Mouse (Mus musculus): ENCODE measurements around the gene Gm13285. TPM values are rescaled to one million over a fixed set of nuclear protein-coding genes. Genes with fewer than 3 reads are reported as not detected.

Gm13285 gene
- polyA plus RNA-seq, 1 experiment from 2014 or later = not detected

Other genes with a start within 250 kb of the Gm13285 start
- not detected for gene Ifna15, start 241.4 kb upstream of the Gm13285 start, polyA plus RNA-seq (2014; fragmentation: Illumina TruSeq; extraction: RNeasy Lipid Tissue Mini Kit (QIAGEN cat#74804); ENCODE audit: low read depth, low replicate concordance)
- not detected for gene Ifna14, start 227.9 kb upstream of the Gm13285 start, polyA plus RNA-seq (2014; fragmentation: Illumina TruSeq; extraction: RNeasy Lipid Tissue Mini Kit (QIAGEN cat#74804); ENCODE audit: low read depth, low replicate concordance)
- gene Ifna9, start 207.3 kb upstream of the Gm13285 start, polyA plus RNA-seq (2014; fragmentation: Illumina TruSeq; extraction: RNeasy Lipid Tissue Mini Kit (QIAGEN cat#74804); ENCODE audit: low read depth, low replicate concordance) = not detected
- not detected for gene Ifna12, start 196.3 kb upstream of the Gm13285 start, polyA plus RNA-seq (2014; fragmentation: Illumina TruSeq; extraction: RNeasy Lipid Tissue Mini Kit (QIAGEN cat#74804); ENCODE audit: low read depth, low replicate concordance)
- gene C87499, start 165.3 kb upstream of the Gm13285 start, polyA plus RNA-seq (2014; fragmentation: Illumina TruSeq; extraction: RNeasy Lipid Tissue Mini Kit (QIAGEN cat#74804); ENCODE audit: low read depth, low replicate concordance) = not detected
- not detected for gene Ifna13, start 155.2 kb upstream of the Gm13285 start, polyA plus RNA-seq (2014; fragmentation: Illumina TruSeq; extraction: RNeasy Lipid Tissue Mini Kit (QIAGEN cat#74804); ENCODE audit: low read depth, low replicate concordance)
- gene Ifna16, start 122.7 kb upstream of the Gm13285 start, polyA plus RNA-seq (2014; fragmentation: Illumina TruSeq; extraction: RNeasy Lipid Tissue Mini Kit (QIAGEN cat#74804); ENCODE audit: low read depth, low replicate concordance) = not detected
- gene Ifna2, start 115.8 kb upstream of the Gm13285 start, polyA plus RNA-seq (2014; fragmentation: Illumina TruSeq; extraction: RNeasy Lipid Tissue Mini Kit (QIAGEN cat#74804); ENCODE audit: low read depth, low replicate concordance) = not detected
- gene Ifnab, start 108.3 kb upstream of the Gm13285 start, polyA plus RNA-seq (2014; fragmentation: Illumina TruSeq; extraction: RNeasy Lipid Tissue Mini Kit (QIAGEN cat#74804); ENCODE audit: low read depth, low replicate concordance) = not detected
- gene Gm26566, start 77.9 kb upstream of the Gm13285 start, polyA plus RNA-seq (2014; fragmentation: Illumina TruSeq; extraction: RNeasy Lipid Tissue Mini Kit (QIAGEN cat#74804); ENCODE audit: low read depth, low replicate concordance) = not detected
- gene Klhl9, start 77.2 kb upstream of the Gm13285 start, polyA plus RNA-seq (2014; fragmentation: Illumina TruSeq; extraction: RNeasy Lipid Tissue Mini Kit (QIAGEN cat#74804); ENCODE audit: low read depth, low replicate concordance) = 41.4 TPM
- not detected for gene Gm13271, start 44.8 kb upstream of the Gm13285 start, polyA plus RNA-seq (2014; fragmentation: Illumina TruSeq; extraction: RNeasy Lipid Tissue Mini Kit (QIAGEN cat#74804); ENCODE audit: low read depth, low replicate concordance)
- gene Gm13283, start 39.5 kb upstream of the Gm13285 start, polyA plus RNA-seq (2014; fragmentation: Illumina TruSeq; extraction: RNeasy Lipid Tissue Mini Kit (QIAGEN cat#74804); ENCODE audit: low read depth, low replicate concordance) = not detected
- not detected for gene Gm13290, start 25.8 kb upstream of the Gm13285 start, polyA plus RNA-seq (2014; fragmentation: Illumina TruSeq; extraction: RNeasy Lipid Tissue Mini Kit (QIAGEN cat#74804); ENCODE audit: low read depth, low replicate concordance)
- not detected for gene Gm13289, start 22.7 kb upstream of the Gm13285 start, polyA plus RNA-seq (2014; fragmentation: Illumina TruSeq; extraction: RNeasy Lipid Tissue Mini Kit (QIAGEN cat#74804); ENCODE audit: low read depth, low replicate concordance)
- not detected for gene Gm13272, start 19.8 kb upstream of the Gm13285 start, polyA plus RNA-seq (2014; fragmentation: Illumina TruSeq; extraction: RNeasy Lipid Tissue Mini Kit (QIAGEN cat#74804); ENCODE audit: low read depth, low replicate concordance)
- not detected for gene Ifnz, start 17.5 kb upstream of the Gm13285 start, polyA plus RNA-seq (2014; fragmentation: Illumina TruSeq; extraction: RNeasy Lipid Tissue Mini Kit (QIAGEN cat#74804); ENCODE audit: low read depth, low replicate concordance)
- gene Gm13276, start 14.0 kb upstream of the Gm13285 start, polyA plus RNA-seq (2014; fragmentation: Illumina TruSeq; extraction: RNeasy Lipid Tissue Mini Kit (QIAGEN cat#74804); ENCODE audit: low read depth, low replicate concordance) = not detected
- not detected for gene Gm13277, start 11.0 kb upstream of the Gm13285 start, polyA plus RNA-seq (2014; fragmentation: Illumina TruSeq; extraction: RNeasy Lipid Tissue Mini Kit (QIAGEN cat#74804); ENCODE audit: low read depth, low replicate concordance)
- gene Gm13278, start 8.1 kb upstream of the Gm13285 start, polyA plus RNA-seq (2014; fragmentation: Illumina TruSeq; extraction: RNeasy Lipid Tissue Mini Kit (QIAGEN cat#74804); ENCODE audit: low read depth, low replicate concordance) = not detected
- not detected for gene Gm13275, start 5.2 kb upstream of the Gm13285 start, polyA plus RNA-seq (2014; fragmentation: Illumina TruSeq; extraction: RNeasy Lipid Tissue Mini Kit (QIAGEN cat#74804); ENCODE audit: low read depth, low replicate concordance)
- not detected for gene Gm13279, start 2.3 kb upstream of the Gm13285 start, polyA plus RNA-seq (2014; fragmentation: Illumina TruSeq; extraction: RNeasy Lipid Tissue Mini Kit (QIAGEN cat#74804); ENCODE audit: low read depth, low replicate concordance)
- gene Gm13287, start 3.6 kb downstream of the Gm13285 start, polyA plus RNA-seq (2014; fragmentation: Illumina TruSeq; extraction: RNeasy Lipid Tissue Mini Kit (QIAGEN cat#74804); ENCODE audit: low read depth, low replicate concordance) = not detected
- gene Gm13288, start 5.9 kb downstream of the Gm13285 start, polyA plus RNA-seq (2014; fragmentation: Illumina TruSeq; extraction: RNeasy Lipid Tissue Mini Kit (QIAGEN cat#74804); ENCODE audit: low read depth, low replicate concordance) = not detected
- not detected for gene Ifna7, start 16.6 kb downstream of the Gm13285 start, polyA plus RNA-seq (2014; fragmentation: Illumina TruSeq; extraction: RNeasy Lipid Tissue Mini Kit (QIAGEN cat#74804); ENCODE audit: low read depth, low replicate concordance)
- gene Ifna11, start 20.3 kb downstream of the Gm13285 start, polyA plus RNA-seq (2014; fragmentation: Illumina TruSeq; extraction: RNeasy Lipid Tissue Mini Kit (QIAGEN cat#74804); ENCODE audit: low read depth, low replicate concordance) = not detected
- not detected for gene Ifna6, start 27.8 kb downstream of the Gm13285 start, polyA plus RNA-seq (2014; fragmentation: Illumina TruSeq; extraction: RNeasy Lipid Tissue Mini Kit (QIAGEN cat#74804); ENCODE audit: low read depth, low replicate concordance)
- gene Ifna5, start 35.9 kb downstream of the Gm13285 start, polyA plus RNA-seq (2014; fragmentation: Illumina TruSeq; extraction: RNeasy Lipid Tissue Mini Kit (QIAGEN cat#74804); ENCODE audit: low read depth, low replicate concordance) = not detected
- gene Ifna4, start 42.2 kb downstream of the Gm13285 start, polyA plus RNA-seq (2014; fragmentation: Illumina TruSeq; extraction: RNeasy Lipid Tissue Mini Kit (QIAGEN cat#74804); ENCODE audit: low read depth, low replicate concordance) = not detected
- gene Ifna1, start 50.4 kb downstream of the Gm13285 start, polyA plus RNA-seq (2014; fragmentation: Illumina TruSeq; extraction: RNeasy Lipid Tissue Mini Kit (QIAGEN cat#74804); ENCODE audit: low read depth, low replicate concordance) = not detected
- gene Ifne, start 80.5 kb downstream of the Gm13285 start, polyA plus RNA-seq (2014; fragmentation: Illumina TruSeq; extraction: RNeasy Lipid Tissue Mini Kit (QIAGEN cat#74804); ENCODE audit: low read depth, low replicate concordance) = not detected